Comparison of ENCODE assay signal across 10 mouse cellular contexts in the genomic region with DNA sequence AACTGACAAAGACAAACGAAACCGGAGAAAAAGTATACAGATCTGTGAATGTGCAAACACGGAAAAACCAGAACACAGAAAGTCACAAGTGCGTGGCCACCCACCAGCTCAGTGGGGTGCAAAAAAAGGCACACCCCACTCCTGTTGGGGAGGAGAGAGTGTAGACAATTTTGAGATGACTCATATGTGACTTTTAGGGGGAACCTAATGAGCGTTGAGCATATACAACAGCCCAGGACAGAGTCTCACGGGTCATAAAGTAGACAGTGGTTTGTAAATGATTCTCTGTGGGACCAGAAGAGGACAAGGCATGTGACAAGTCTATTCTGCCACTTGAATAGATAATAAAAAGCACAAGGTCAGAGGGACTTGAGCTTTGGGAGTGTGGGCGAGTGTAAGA. TPM values are rescaled to one million over a fixed set of nuclear protein-coding genes. Genes with fewer than 3 reads are reported as not detected.
DNase-seq lines count a peak whose midpoint lies in the region; ATAC-seq lines count a peak whose summit lies in the region.
"Had no signal": no experiment of that assay in that cellular context is flagged by ENCODE, and none has a peak within 500 bp of the region (broad histone marks: within the 10 kb centered on the region; RNA-seq: fewer than 3 reads in every experiment).

No protein-coding gene starts in this region.

- peak overlapping the region; percentile 55; the same call in 1 of the 2 replicates for H3K27ac ChIP-seq in hindbrain, embryonic 15.5 days (replicated peaks)
- peak overlapping the region; percentile 75 for H3K27ac ChIP-seq in midbrain, embryonic 12.5 days (replicated peaks)

- H3K4me1 ChIP-seq in hindbrain, embryonic 15.5 days (replicated peaks), result peaks cover 54% of the 10 kb centered on the region
- H3K4me1 ChIP-seq in midbrain, embryonic 12.5 days, result peaks cover 35% of the 10 kb centered on the region

- H3K9me3 ChIP-seq in hindbrain, embryonic 15.5 days, result no peaks in the 10 kb centered on the region
- H3K9me3 ChIP-seq in midbrain, embryonic 12.5 days, result no peaks in the 10 kb centered on the region

- DNase-seq in embryo, embryonic 9.5 days (ENCODE audit: extremely low spot score), result peak; percentile 40
- no peak for DNase-seq in embryo, embryonic 10.5 days (ENCODE audit: low spot score)
- DNase-seq in adrenal gland, postnatal 36 days, result no peak
- no peak for DNase-seq in spleen, adult 12 weeks (ENCODE audit: low spot score)
- no peak for DNase-seq in right cerebral cortex, postnatal 25 days
- DNase-seq: adrenal gland, postnatal 14 days; lung, adult 2 months had no signal

- ATAC-seq in CD4-positive, CD25-positive, alpha-beta regulatory T cell, adult 4 months, result peak; percentile 21
- no peak for ATAC-seq in hindbrain, embryonic 15.5 days (ENCODE audit: low FRiP score, low read depth)
- peak; percentile 53 for ATAC-seq in midbrain, embryonic 12.5 days (ENCODE audit: low FRiP score, low read depth)

- peak overlapping the region; percentile 13; the same call in 1 of the 2 replicates for H3K9ac ChIP-seq in hindbrain, embryonic 15.5 days
- H3K9ac ChIP-seq in midbrain, embryonic 12.5 days (replicated peaks), result no peak overlapping the region

- WGBS in hindbrain, embryonic 15.5 days, result 9% methylated on average over 7 of the region's 7 CpGs
- 26% methylated on average over 7 of the region's 7 CpGs for WGBS in midbrain, embryonic 12.5 days

- no peaks in the 10 kb centered on the region for H3K27me3 ChIP-seq in hindbrain, embryonic 15.5 days
- 0 out of 2 replicates have a peak, but pooled peaks cover 4% of the 10 kb centered on the region for H3K27me3 ChIP-seq in midbrain, embryonic 12.5 days

- no peak overlapping the region for H3K4me3 ChIP-seq in hindbrain, embryonic 15.5 days
- no peak overlapping the region for H3K4me3 ChIP-seq in midbrain, embryonic 12.5 days

- H3K4me2 ChIP-seq in hindbrain, embryonic 15.5 days, result peak overlapping the region; percentile 34
- H3K4me2 ChIP-seq in midbrain, embryonic 12.5 days (replicated peaks), result peak overlapping the region; percentile 40

- H3K36me3 ChIP-seq in hindbrain, embryonic 15.5 days, result no peaks in the 10 kb centered on the region
- H3K36me3 ChIP-seq in midbrain, embryonic 12.5 days, result no peaks in the 10 kb centered on the region

RNA-seq across cellular contexts. Expression of gene 4933407L21Rik, which starts 4.9 kb away (rescaled TPM):
- 1 to 10 TPM in 1 of 2 experiments, under 1 TPM in 1; 0.47 to 1.0 TPM for polyA plus RNA-seq in CD4-positive, CD25-positive, alpha-beta regulatory T cell, adult 4 months (2017; shearing (Covaris generic))
- polyA plus RNA-seq in hindbrain, embryonic 15.5 days (2015; fragmentation: Nextera tagmentation; extraction: Ambion mirVana), result 7.1 and 7.7 TPM in 2 replicates
- polyA plus RNA-seq in midbrain, embryonic 12.5 days (2016; fragmentation: Nextera tagmentation; extraction: Ambion mirVana), result 2.4 and 3.0 TPM in 2 replicates
- not detected for total RNA-seq in adrenal gland, postnatal 36 days (2021)
- polyA plus RNA-seq: lung, adult 2 months had no signal

RNA-seq across cellular contexts. Expression of gene Gpr55, which starts 27.6 kb away (rescaled TPM):
- polyA plus RNA-seq in CD4-positive, CD25-positive, alpha-beta regulatory T cell, adult 4 months (2017; shearing (Covaris generic)), result 10 to 100 TPM in 1 of 2 experiments, 1 to 10 TPM in 1; 2.7 to 10.2 TPM
- polyA plus RNA-seq in hindbrain, embryonic 15.5 days (2015; fragmentation: Nextera tagmentation; extraction: Ambion mirVana), result 0.17 and 0.25 TPM in 2 replicates
- 0.05 and 0.08 TPM in 2 replicates for polyA plus RNA-seq in midbrain, embryonic 12.5 days (2016; fragmentation: Nextera tagmentation; extraction: Ambion mirVana)
- total RNA-seq in adrenal gland, postnatal 36 days (2021), result 1 to 10 TPM; 2.7 to 2.8 TPM

RNA-seq across cellular contexts. Expression of gene Itm2c, which starts 39.1 kb away (rescaled TPM):
- polyA plus RNA-seq in CD4-positive, CD25-positive, alpha-beta regulatory T cell, adult 4 months (2017; shearing (Covaris generic)), result 100 to 1,000 TPM; 106 to 170 TPM
- 204 TPM in 2 replicates for polyA plus RNA-seq in hindbrain, embryonic 15.5 days (2015; fragmentation: Nextera tagmentation; extraction: Ambion mirVana)
- polyA plus RNA-seq in midbrain, embryonic 12.5 days (2016; fragmentation: Nextera tagmentation; extraction: Ambion mirVana), result 146 and 163 TPM in 2 replicates
- total RNA-seq in adrenal gland, postnatal 36 days (2021), result 100 to 1,000 TPM; 508 to 581 TPM
